Mouse (Mus musculus) liver, postnatal 0 days (tissue): ENCODE measurements around the gene Hnf1a.

Experiments
- CTCF ChIP-seq: sonication (generic); IDR thresholded peaks from 2 replicates; pipeline ENCODE4 v1.5.1; 2016; ENCODE audit warnings: antibody characterized with exemption, low read depth
- EP300 ChIP-seq: IDR thresholded peaks from 2 replicates; pipeline ENCODE4 v1.6.1; 2016; ENCODE audit warnings: antibody characterized with exemption, low read depth, mild to moderate bottlenecking

DNA sequence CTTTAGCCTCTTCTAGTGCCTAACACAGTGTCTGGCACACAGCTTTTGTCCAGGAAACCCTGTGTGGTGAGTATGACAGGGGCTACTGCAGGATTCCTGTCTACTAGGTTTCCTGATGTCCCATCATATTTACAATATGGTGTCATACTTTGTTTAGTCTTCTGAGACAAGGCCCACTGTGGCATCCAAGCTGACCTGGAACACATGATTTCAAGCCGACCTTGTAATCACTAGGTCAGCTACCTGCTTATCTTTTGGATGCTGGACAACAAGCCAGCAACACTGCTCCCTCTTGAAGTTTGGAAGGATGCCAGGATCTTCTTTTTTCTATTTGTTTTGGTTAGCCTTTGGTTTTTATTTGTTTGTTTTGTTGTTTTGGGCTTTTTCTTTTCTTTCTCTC is 43.7 kb upstream of the Hnf1a start:
- TF ChIP-seq CTCF (no peak), EP300 (0 out of 2 replicates have a peak, but pooled peaks have one; percentile 48)
